Mouse (Mus musculus) small intestine, adult 2 months (tissue): ENCODE data around the gene Gla.

Source experiments
- CTCF ChIP-seq: fragments of 200-500 bp; IDR thresholded peaks from 2 replicates; pipeline ENCODE4 v1.5.1; 2012; ENCODE audit warnings: low read depth, mild to moderate bottlenecking, control low read depth, inconsistent platforms, low read length, moderate library complexity, mixed read lengths; ENCODE audit not compliant: insufficient replicate concordance, insufficient read length; ENCODE audit errors: extremely low read depth
- POLR2A ChIP-seq: fragments of 200-500 bp; IDR thresholded peaks from 2 replicates; pipeline ENCODE4 v1.6.1; 2012; ENCODE audit warnings: low read depth, mild to moderate bottlenecking, control low read depth, inconsistent platforms, low read length, moderate library complexity

DNA sequence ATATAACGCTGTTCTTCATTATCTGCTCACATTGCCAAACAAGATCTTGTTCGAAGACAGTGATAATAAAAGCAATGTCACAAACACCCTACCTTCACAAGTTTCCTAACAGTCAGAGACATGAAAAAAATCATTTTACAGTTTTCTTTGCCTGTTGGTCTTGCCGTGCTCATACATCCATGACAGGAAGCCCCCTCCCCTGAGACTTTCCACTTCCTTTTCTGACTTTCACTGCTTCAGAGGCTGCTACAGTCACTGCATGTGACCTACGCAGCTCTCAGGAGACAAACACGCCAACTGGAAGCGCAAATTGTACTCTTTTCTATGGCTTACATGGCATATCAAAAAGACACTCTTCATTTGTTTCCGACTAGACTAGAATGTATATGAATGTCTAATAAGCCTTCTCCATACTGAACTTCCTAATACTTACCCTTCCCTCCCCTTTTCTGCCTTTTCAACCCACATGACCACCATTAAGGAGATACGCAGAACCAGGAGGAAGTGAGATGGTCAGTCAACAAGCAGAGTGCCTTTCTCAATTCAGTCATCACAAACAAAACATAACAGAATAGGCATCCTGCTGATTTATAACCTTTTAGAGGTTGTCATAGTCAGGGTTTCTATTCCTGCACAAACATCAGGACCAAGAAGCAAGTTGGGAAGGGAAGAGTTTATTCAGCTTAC, 34.2 kb downstream of the Gla start:
- TF ChIP-seq CTCF = no peak
- TF ChIP-seq POLR2A = no peak
